Mouse (Mus musculus): ENCODE measurements at regions not wholly inside any gene's neighbourhood (a gene's known extent, or its start where the extent isn't known, plus 50 kb on each side); places are given as distances from the start of the nearest gene placed in this dataset.

DNA sequence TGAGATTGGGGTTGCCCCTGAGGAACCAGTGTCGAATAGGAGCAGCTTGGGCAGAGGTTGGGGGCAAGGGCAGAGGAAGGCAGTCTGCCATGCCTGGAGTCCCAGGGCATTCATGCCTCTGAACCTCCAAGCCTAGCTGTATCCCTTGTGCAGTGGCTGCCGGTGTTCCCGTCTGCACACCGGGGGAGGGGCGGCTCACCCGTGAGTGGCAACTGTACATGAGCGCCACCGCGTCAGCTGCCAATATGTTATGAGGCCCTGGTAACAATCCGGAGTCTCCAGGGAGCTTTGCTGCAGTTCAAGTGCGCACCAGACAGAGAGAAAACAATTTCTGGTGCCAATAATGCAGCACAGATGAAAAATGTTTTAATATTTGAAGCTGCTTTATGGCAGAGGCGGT lies 198.4 kb downstream of the Tshz3 start:
- Histone ChIP-seq H3K4me3 (no peak overlapping the region), H3K27ac (no peak overlapping the region), H3K9me3 (no peaks in the 10 kb centered on the region), H3K27me3 (replicated peaks) (no peaks in the 10 kb centered on the region), H3K4me2 (replicated peaks) (peak overlapping the region; percentile 16; the same call in 1 of the 2 replicates), H3K9ac (no peak overlapping the region), H3K36me3 (no peaks in the 10 kb centered on the region), H3K4me1 (peaks cover 17% of the 10 kb centered on the region)
- 54% methylated on average over 12 of the region's 12 CpGs for WGBS
- peak; percentile 80 for ATAC-seq (ENCODE audit: low FRiP score, low read depth)

GRCm38 (mm10) chr7:36901537-36901936 lies 203.6 kb downstream of the Tshz3 start:
- no peaks in the 10 kb centered on the region for H3K9me3 ChIP-seq
- no peak overlapping the region for H3K9ac ChIP-seq
- no peak overlapping the region for H3K4me2 ChIP-seq (replicated peaks)
- WGBS: 91% methylated on average over 5 of the region's 5 CpGs
- H3K4me3 ChIP-seq: no peak overlapping the region
- H3K36me3 ChIP-seq: no peaks in the 10 kb centered on the region
- H3K27me3 ChIP-seq (replicated peaks): no peaks in the 10 kb centered on the region
- H3K4me1 ChIP-seq: peaks cover 5% of the 10 kb centered on the region; the same call in 1 of the 2 replicates
- ATAC-seq (ENCODE audit: low FRiP score, low read depth): no peak
- H3K27ac ChIP-seq: no peak overlapping the region

- H3K27ac ChIP-seq: no peak overlapping the region
- H3K4me3 ChIP-seq: no peak overlapping the region
- H3K9me3 ChIP-seq: no peaks in the 10 kb centered on the region
- no peak for ATAC-seq (ENCODE audit: low FRiP score, low read depth)
- no peaks in the 10 kb centered on the region for H3K27me3 ChIP-seq (replicated peaks)
- no peak overlapping the region for H3K9ac ChIP-seq
- no peaks in the 10 kb centered on the region for H3K4me1 ChIP-seq
- WGBS: 87% methylated on average over 3 of the region's 3 CpGs
- no peaks in the 10 kb centered on the region for H3K36me3 ChIP-seq
- H3K4me2 ChIP-seq (replicated peaks): no peak overlapping the region
Observed at GRCm38 (mm10) chr7:36913304-36913703, 215.4 kb downstream of the Tshz3 start.

DNA sequence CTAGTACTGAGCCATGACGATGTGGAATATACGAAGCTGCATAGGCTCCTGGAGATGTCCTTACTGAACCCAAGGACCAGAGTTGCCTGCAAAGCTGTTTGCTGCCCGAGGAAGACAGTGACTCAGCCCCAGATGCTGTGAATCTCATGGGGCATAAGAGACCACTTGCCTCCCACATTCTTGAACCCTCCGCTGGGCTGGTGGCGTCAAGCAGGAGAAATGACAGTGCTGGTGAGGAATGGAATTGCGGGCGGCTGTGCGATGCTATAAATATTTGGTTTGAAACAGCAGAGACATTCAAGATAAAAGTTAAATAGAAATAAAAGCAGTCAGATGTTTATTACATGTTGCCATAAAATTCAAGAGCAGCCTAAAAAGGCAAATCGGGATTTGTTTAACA lies 216.3 kb downstream of the Tshz3 start:
- Histone ChIP-seq H3K27me3 (replicated peaks) (no peaks in the 10 kb centered on the region), H3K4me1 (no peaks in the 10 kb centered on the region), H3K36me3 (no peaks in the 10 kb centered on the region), H3K27ac (no peak overlapping the region), H3K9ac (no peak overlapping the region), H3K9me3 (no peaks in the 10 kb centered on the region), H3K4me2 (replicated peaks) (no peak overlapping the region), H3K4me3 (no peak overlapping the region)
- ATAC-seq (ENCODE audit: low FRiP score, low read depth): no peak
- WGBS: 82% methylated on average over 9 of the region's 9 CpGs

DNA sequence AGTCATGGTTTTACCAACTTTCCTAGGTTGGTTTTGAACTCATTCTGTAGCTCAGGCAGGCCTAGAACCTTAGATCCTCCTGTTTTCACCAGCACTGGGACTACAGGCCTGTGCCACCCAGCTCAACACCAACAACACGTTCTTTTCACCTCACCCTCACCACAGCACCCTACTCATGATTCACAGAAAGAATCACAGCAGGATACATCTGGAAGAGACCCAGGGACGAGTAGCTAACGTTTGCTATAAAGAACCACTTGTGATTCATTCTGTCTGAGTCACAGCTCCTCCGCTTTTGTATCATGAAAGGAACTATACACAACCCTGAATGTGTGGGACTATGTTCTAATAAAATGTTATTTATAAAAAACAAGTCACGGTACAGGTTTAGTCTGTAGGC lies 217.3 kb downstream of the Tshz3 start:
- Histone ChIP-seq H3K27me3 (replicated peaks) (no peaks in the 10 kb centered on the region), H3K27ac (no peak overlapping the region), H3K36me3 (no peaks in the 10 kb centered on the region), H3K4me1 (no peaks in the 10 kb centered on the region), H3K4me2 (replicated peaks) (no peak overlapping the region), H3K4me3 (no peak overlapping the region), H3K9me3 (no peaks in the 10 kb centered on the region), H3K9ac (no peak overlapping the region)
- WGBS: 74% methylated on average over 5 of the region's 5 CpGs
- ATAC-seq (ENCODE audit: low FRiP score, low read depth): no peak

GRCm38 (mm10) chr7:36917011-36917410 lies 219.1 kb downstream of the Tshz3 start:
- Histone ChIP-seq H3K4me2 (replicated peaks) (no peak overlapping the region), H3K27me3 (replicated peaks) (no peaks in the 10 kb centered on the region), H3K4me1 (no peaks in the 10 kb centered on the region), H3K4me3 (no peak overlapping the region), H3K9ac (no peak overlapping the region), H3K9me3 (no peaks in the 10 kb centered on the region), H3K27ac (no peak overlapping the region), H3K36me3 (no peaks in the 10 kb centered on the region)
- WGBS: 71% methylated on average over 9 of the region's 9 CpGs
- ATAC-seq (ENCODE audit: low FRiP score, low read depth): no peak

- H3K27me3 ChIP-seq (replicated peaks): no peaks in the 10 kb centered on the region
- H3K4me3 ChIP-seq: no peak overlapping the region
- H3K9ac ChIP-seq: no peak overlapping the region
- no peaks in the 10 kb centered on the region for H3K4me1 ChIP-seq
- H3K36me3 ChIP-seq: no peaks in the 10 kb centered on the region
- WGBS: 83% methylated on average over 4 of the region's 4 CpGs
- no peak overlapping the region for H3K27ac ChIP-seq
- H3K9me3 ChIP-seq: no peaks in the 10 kb centered on the region
- no peak overlapping the region for H3K4me2 ChIP-seq (replicated peaks)
- ATAC-seq (ENCODE audit: low FRiP score, low read depth): no peak
Observed at GRCm38 (mm10) chr7:36919413-36919812, 221.5 kb downstream of the Tshz3 start.

GRCm38 (mm10) chr7:36921003-36921402 lies 223.1 kb downstream of the Tshz3 start:
- no peak overlapping the region for H3K9ac ChIP-seq
- H3K27ac ChIP-seq: no peak overlapping the region
- H3K4me3 ChIP-seq: no peak overlapping the region
- no peak overlapping the region for H3K4me2 ChIP-seq (replicated peaks)
- H3K9me3 ChIP-seq: no peaks in the 10 kb centered on the region
- no peaks in the 10 kb centered on the region for H3K27me3 ChIP-seq (replicated peaks)
- WGBS: 77% methylated on average over 14 of the region's 14 CpGs
- no peaks in the 10 kb centered on the region for H3K36me3 ChIP-seq
- no peak for ATAC-seq (ENCODE audit: low FRiP score, low read depth)
- no peaks in the 10 kb centered on the region for H3K4me1 ChIP-seq

DNA sequence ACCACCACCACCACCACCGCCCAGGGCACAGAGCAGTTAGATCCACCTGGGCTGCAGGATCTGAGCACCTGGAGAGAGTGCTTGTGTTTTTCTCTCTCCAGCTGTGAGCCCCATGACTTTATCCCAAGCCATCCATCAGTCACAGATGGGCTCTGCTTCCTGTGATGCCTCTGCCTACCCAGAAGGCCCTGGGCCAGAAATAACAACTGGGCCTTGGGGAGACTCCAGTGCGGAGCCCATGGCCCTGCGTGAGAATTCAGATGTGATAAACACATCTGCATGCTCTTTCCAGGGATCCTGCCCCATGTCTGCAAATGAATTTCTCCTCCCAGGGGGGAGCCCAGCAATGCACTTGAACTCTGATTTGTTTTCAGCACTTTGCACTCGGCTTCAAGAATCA lies 235.6 kb downstream of the Tshz3 start:
- Histone ChIP-seq H3K4me2 (replicated peaks) (no peak overlapping the region), H3K36me3 (no peaks in the 10 kb centered on the region), H3K4me1 (peaks cover 5% of the 10 kb centered on the region), H3K4me3 (no peak overlapping the region), H3K27me3 (replicated peaks) (no peaks in the 10 kb centered on the region), H3K27ac (no peak overlapping the region), H3K9ac (no peak overlapping the region), H3K9me3 (no peaks in the 10 kb centered on the region)
- WGBS: 70% methylated on average over 3 of the region's 4 CpGs
- no peak for ATAC-seq (ENCODE audit: low FRiP score, low read depth)

DNA sequence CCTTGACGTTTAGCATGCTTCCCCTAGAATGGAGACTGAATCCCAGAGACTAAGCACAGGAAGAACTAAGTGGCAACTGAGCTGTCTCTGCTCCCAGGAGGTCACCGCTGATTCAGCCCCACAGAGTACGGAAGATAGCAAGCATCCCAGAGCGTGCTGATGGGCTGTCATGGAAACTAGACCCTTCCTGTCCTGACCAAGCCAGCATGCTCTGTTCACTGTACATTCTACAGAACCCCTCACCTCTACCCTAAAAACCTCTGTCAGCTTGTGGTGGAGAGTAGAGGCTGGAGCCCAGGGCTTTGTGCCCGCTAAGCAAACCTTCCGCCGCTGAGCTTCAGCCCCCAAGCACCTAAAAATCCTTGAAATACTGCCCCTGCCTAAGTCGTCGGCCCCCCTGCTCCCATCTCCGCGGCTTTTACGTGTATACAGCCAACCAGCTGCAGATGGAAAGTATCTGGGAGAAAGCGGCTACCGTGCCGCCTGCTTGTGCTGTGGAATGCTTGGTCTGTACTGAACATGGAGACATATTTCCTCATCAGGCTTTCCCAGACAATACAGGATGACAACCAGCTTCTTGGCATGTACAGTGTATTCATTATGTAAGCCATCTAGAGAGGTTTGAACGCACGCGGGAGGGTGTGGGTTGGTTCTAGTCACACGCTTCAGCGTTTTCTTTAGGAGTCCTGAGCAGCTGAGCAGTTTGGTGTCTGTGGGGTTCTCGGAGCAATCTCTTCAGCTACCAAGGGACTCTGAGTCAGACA lies 237.1 kb downstream of the Tshz3 start:
- H3K27me3 ChIP-seq (replicated peaks): no peaks in the 10 kb centered on the region
- H3K4me3 ChIP-seq: no peak overlapping the region
- WGBS: 77% methylated on average over 21 of the region's 21 CpGs

GRCm38 (mm10) chr7:36940611-36941010 lies 242.7 kb downstream of the Tshz3 start:
- Histone ChIP-seq H3K36me3 (no peaks in the 10 kb centered on the region), H3K4me3 (no peak overlapping the region), H3K27ac (no peak overlapping the region), H3K4me1 (no peaks in the 10 kb centered on the region; the same call in none of the 2 replicates), H3K27me3 (replicated peaks) (no peaks in the 10 kb centered on the region), H3K4me2 (replicated peaks) (no peak overlapping the region), H3K9me3 (no peaks in the 10 kb centered on the region), H3K9ac (no peak overlapping the region)
- ATAC-seq (ENCODE audit: low FRiP score, low read depth): no peak
- WGBS: 64% methylated on average over 10 of the region's 10 CpGs

More for the DNA sequence above, 237.1 kb downstream of the Tshz3 start:
- Histone ChIP-seq H3K4me1 (no peaks in the 10 kb centered on the region), H3K27ac (no peak overlapping the region), H3K36me3 (no peaks in the 10 kb centered on the region), H3K9ac (no peak overlapping the region), H3K4me2 (replicated peaks) (no peak overlapping the region), H3K9me3 (no peaks in the 10 kb centered on the region)
- no peak for ATAC-seq (ENCODE audit: low FRiP score, low read depth)

GRCm38 (mm10) chr7:36945024-36945815 lies 247.3 kb downstream of the Tshz3 start:
- Histone ChIP-seq H3K9ac (no peak overlapping the region), H3K4me3 (no peak overlapping the region), H3K27ac (no peak overlapping the region), H3K27me3 (replicated peaks) (no peaks in the 10 kb centered on the region), H3K36me3 (no peaks in the 10 kb centered on the region), H3K4me2 (replicated peaks) (no peak overlapping the region), H3K4me1 (no peaks in the 10 kb centered on the region; the same call in none of the 2 replicates), H3K9me3 (no peaks in the 10 kb centered on the region)
- 0 out of 2 replicates have a peak, but pooled peaks have one; percentile 33 for ATAC-seq (ENCODE audit: low FRiP score, low read depth)
- WGBS: 75% methylated on average over 14 of the region's 14 CpGs
